Mouse (Mus musculus) lung, postnatal 0 days (tissue): Measurements from ENCODE around the gene Phyhd1.

Experiments
- CTCF ChIP-seq: IDR thresholded peaks from 2 replicates; pipeline ENCODE4 v1.5.1; 2016; ENCODE audit warnings: antibody characterized with exemption, mild to moderate bottlenecking
- EP300 ChIP-seq: IDR thresholded peaks from 2 replicates; pipeline ENCODE4 v1.6.1; 2016; ENCODE audit warnings: antibody characterized with exemption, mild to moderate bottlenecking, control low read depth

GRCm38 (mm10) chr2:30243391-30243790 lies 22.6 kb upstream of the Phyhd1 start:
- TF ChIP-seq CTCF (no peak), EP300 (no peak)
